Mouse (Mus musculus): ENCODE data around the gene C2cd5.

The C2cd5 gene

DNA sequence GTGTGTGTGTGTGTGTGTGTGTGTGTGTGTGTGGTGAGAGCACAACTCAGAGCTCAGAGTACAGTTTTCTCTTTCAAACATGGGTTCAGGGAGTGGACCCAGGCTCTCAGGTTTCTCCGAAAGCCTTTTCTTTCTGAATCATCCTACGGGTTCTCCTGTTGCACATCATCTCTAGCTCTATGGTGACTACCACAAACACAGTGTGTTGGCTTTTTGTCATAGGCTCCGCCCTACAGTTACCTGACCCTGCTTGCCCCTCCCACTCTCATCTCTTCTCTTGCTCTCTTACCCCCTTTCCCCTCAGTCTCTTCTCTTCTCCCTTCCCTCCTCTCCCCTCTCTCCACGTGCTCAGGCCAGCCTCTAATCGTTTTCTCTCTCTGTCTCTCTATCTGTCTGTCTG is 15.6 kb upstream of the C2cd5 start:
- DNase-seq (ENCODE audit: low read depth, low spot score), result peak; percentile 51

GRCm38 (mm10) chr6:143115011-143115445 is 15.1 kb upstream of the C2cd5 start:
- DNase-seq (ENCODE audit: low read depth, low spot score), result peak; percentile 52

GRCm38 (mm10) chr6:143114556-143114955 is 14.6 kb upstream of the C2cd5 start:
- peak; percentile 96 for DNase-seq (ENCODE audit: low read depth, low spot score)

- peak; percentile 71 for DNase-seq (ENCODE audit: low read depth, low spot score)
Observed at GRCm38 (mm10) chr6:143110371-143110770, 10.4 kb upstream of the C2cd5 start.

DNA sequence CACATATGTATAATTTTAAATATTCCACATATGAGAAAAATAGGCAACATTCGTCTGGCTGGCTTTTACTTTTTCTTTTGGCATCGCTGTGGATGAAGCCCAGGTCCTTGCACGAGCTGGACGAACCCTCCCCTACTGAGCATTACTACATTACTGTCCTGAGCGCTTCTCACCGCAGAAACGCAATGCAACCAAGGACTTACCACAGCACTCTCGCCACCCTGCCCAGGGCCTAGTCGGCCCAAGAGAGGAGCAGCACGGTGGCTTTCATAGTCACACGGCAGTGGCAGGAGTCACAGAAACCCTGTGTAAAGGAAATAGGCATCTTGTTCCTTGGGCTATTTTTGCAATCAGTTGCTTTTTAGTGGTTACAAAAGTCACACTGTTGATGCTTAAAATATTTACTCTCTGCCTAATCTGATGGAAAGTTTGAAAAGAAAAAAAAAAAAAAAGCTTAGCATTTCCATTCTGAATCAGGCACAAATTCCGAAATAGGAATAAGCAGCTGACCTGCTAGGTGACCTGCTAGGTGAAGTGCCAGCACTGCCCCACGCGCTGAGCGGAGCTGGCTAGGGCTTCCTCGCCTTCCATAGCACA is 9.8 kb upstream of the C2cd5 start:
- no peak for DNase-seq (ENCODE audit: low read depth, low spot score)

DNA sequence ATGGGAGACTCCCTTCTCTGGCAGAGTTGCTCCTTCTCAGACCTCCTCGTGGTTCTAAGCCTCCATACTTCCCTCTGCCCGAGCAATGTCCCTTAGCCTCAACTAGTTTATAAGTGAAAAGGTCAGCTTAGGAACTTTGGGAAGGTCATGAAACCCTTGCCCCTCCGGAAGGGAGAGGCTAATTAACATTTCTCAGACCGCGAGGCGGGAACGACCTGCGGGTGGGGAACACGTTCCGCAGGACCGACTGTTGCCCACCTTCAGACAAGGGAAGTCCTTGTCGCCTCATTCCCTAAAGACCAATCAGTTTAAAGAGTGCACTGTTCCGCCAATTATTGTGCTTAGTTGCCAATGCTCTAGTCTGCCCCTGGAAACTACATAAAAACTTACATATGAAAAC is 8.1 kb upstream of the C2cd5 start:
- peak; percentile 91 for DNase-seq (ENCODE audit: low read depth, low spot score)

- DNase-seq (ENCODE audit: low read depth, low spot score), result peak; percentile 80
Observed at GRCm38 (mm10) chr6:143107611-143108010, 7.7 kb upstream of the C2cd5 start.

DNA sequence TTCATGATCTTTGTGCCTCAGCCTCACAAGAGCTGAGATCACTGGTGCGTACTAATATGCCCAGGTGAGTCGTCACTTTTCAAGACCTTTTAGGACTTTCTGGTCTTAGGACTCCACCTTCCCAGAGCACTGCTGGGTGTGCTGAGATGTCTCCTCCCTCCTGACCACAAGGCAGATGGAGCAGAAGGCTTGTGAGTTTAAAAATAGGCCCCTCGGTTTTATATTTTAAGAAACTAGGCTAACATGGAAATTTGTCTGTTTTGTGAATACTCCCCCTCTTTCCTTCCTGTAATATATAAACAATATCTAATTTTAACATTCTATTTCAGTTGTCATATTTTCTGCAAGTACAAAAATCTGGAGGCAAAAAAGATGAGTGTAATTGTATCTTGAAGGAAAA is 5.8 kb upstream of the C2cd5 start:
- no peak for DNase-seq (ENCODE audit: low read depth, low spot score)

- DNase-seq (ENCODE audit: low read depth, low spot score), result peak; percentile 81
Observed at GRCm38 (mm10) chr6:143103981-143104680, 4.2 kb upstream of the C2cd5 start.

- DNase-seq (ENCODE audit: low read depth, low spot score), result no peak
Observed at GRCm38 (mm10) chr6:143100478-143101115, 656 bp upstream of the C2cd5 start.

- peak; percentile 50 for DNase-seq (ENCODE audit: low read depth, low spot score)
Observed at GRCm38 (mm10) chr6:143099281-143099680, 660 bp downstream of the C2cd5 start.

DNA sequence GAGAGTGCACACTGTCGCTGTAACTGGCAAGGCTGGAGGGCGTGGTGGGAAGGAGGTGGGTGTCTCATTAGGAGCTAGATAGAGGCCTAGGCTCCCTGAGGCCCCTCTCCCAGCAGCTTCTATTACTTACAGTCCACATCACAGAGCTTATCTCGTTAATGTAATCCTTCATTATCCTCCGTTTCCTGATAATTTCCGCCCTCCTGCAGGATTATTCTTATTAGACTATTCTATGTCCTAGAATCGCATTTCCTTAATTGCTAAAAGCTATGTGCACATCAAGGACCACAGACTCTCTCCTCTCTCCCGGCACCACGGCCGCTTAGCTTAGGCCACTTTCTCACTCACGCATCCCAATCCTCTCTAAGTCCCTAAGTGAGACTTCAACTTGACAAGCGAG is 4.8 kb downstream of the C2cd5 start:
- no peak for DNase-seq (ENCODE audit: low read depth, low spot score)

- DNase-seq (ENCODE audit: low read depth, low spot score), result no peak
Observed at GRCm38 (mm10) chr6:143092856-143093255, 7.1 kb downstream of the C2cd5 start.

DNA sequence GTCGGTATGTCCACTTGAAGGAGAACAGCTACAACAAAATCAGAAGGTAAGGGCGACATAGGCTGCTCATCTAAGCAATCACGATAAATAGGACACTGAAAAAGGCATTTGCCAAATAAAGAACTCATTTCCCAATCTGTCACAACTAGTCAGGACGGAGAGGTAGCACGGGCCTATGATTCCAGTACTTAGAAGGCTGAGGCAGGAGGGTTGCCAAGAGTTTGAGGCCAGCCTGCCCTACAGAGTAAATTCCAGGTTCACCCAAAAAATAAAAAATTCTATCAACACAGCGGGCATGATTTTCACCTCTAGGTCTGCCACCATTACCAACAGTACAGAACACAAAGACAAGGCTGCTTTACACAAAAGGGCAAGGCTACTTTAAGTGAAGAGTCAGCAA is 8.9 kb downstream of the C2cd5 start:
- no peak for DNase-seq (ENCODE audit: low read depth, low spot score)

GRCm38 (mm10) chr6:143087332-143087731 is 12.6 kb downstream of the C2cd5 start:
- DNase-seq (ENCODE audit: low read depth, low spot score), result no peak

- no peak for DNase-seq (ENCODE audit: low read depth, low spot score)
Observed at GRCm38 (mm10) chr6:143085898-143086297, 14.0 kb downstream of the C2cd5 start.

- DNase-seq (ENCODE audit: low read depth, low spot score), result peak; percentile 60
Observed at GRCm38 (mm10) chr6:143084314-143085025, 15.5 kb downstream of the C2cd5 start.

DNA sequence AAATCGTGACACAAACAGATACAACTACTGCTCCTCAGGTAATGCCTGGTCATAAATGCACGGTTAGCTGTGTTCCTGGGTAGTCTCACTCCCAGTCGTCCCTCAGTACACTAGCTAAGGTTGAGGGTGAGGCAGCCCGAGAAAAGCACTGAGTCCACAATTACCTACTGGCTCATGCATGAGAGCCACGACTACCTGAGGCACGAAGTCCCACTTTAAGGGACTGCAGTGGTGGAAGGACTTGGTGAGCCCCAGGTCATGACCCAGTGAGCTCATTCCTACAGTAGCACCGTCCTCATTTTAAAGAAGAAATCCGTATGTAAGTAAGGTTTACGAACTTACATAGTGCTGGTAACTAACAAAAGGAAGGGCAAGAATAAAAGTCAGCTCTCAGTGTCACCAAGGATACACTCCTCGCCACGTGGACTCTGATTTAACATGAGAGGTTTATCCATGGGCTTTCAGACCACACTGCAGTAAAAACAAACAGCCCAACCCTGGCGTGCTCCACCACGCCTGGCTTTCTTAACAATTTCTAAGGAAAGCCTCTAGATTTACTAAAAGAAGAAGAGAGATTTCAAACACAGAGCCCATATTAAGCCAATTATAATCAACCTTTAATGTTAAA is 18.3 kb downstream of the C2cd5 start:
- no peak for DNase-seq (ENCODE audit: low read depth, low spot score)

- peak; percentile 41 for DNase-seq (ENCODE audit: low read depth, low spot score)
Observed at GRCm38 (mm10) chr6:143080774-143081173, 19.2 kb downstream of the C2cd5 start.

DNA sequence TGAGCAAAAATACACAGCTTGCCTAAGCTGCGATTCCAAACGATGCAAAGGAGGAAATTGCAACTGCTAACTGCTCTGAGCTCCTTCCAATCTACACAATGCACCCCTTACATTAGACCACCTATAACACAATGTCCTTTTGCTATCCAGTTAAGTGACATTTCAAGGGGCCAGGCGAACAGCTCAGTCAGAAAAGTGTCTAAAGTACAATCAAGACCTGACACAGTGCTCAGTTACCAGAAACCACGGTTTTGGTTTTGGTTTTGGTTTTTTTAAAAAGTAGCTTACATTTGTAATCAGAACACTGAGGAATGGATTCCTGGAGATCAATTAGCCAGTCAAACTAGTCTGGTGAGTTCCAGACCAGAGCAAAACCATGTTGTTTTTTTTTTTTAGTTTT is 20.8 kb downstream of the C2cd5 start:
- no peak for DNase-seq (ENCODE audit: low read depth, low spot score)

DNA sequence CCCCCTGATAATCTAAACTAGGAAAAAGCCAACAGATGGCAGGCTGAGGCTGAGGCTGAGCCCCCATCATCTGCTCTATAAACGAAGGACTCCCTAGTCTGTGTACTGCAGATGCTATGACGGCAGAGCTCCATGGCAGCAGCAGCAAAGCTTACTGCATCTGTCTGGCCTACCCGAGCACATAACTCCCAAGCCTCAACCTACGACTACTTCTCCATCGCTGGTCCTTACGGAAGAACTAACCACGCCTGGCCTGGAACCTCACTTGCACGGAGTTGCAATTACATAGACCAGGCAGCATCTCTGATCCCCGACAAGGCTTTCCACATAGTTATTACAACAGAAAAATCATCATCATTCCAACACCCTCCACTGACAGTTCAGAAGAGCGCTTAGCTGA is 23.5 kb downstream of the C2cd5 start:
- no peak for DNase-seq (ENCODE audit: low read depth, low spot score)

DNA sequence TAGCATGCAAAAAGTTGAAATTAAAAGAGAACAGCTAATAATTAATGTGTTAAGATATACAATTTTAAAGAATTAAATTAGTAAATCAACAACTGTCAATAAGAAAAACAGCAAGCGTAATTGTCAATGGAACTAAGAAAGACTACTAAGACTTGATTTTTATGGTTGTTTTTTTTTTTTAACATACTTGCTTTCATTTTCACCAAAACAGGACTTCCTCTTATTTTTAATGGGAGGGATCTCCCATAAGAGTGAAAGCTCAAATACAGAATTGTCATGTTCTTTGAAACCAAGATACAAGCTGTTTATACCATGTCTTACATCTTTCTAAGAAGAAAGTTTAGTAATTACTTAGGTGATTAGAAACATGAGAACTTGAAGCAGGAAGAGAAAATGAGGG is 26.0 kb downstream of the C2cd5 start:
- DNase-seq (ENCODE audit: low read depth, low spot score), result no peak

All from ES-CJ7 (cell line).